Mouse (Mus musculus): Measurements from ENCODE around the gene Myl9. TPM values are rescaled to one million over a fixed set of nuclear protein-coding genes. Genes with fewer than 3 reads are reported as not detected.

Myl9 gene
- total RNA-seq, 1 experiment from 2014 or later = not detected

DNA sequence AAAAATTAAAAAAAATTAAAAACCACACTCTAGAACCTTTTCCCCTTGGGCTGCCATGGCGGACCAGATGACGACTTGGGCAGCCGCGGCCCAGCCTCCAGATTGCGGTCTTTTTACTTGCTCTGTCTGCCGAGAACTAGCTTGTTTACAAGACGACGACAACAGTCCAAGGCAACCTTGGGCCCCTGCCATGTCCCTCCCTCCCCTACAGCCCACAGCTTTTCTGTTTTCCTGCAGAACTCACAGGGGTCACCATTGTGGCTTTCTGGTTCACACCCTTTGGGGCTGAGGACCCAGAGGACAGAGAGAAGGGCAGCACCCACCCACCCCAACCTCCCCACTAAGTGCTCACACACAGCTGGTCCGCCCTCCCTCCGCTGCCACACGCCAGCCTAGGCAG, 12.1 kb upstream of the Myl9 start:
- no peak for ATAC-seq (replicated peaks; ENCODE audit: low read depth, poor library complexity, severe bottlenecking)

DNA sequence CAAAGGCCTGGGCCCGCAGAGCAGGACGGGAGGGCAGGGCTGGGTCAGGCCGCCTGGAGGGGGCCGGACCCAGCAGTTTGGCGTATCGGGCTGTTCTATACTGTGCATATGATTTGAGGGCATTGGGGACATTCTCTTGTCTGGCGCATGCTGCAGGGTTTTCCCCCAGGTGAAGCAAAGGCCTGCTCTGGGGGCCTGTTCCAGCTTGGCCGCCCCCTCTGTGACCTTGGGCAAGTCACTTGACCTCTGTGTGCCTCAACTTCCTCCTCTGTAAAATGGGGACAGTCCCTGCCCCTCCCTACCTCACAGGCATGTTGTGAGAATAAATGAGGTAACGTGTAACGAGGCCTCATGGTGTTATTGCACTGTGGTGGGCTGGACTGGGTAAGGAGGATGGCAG, 11.2 kb upstream of the Myl9 start:
- no peak for ATAC-seq (replicated peaks; ENCODE audit: low read depth, poor library complexity, severe bottlenecking)

DNA sequence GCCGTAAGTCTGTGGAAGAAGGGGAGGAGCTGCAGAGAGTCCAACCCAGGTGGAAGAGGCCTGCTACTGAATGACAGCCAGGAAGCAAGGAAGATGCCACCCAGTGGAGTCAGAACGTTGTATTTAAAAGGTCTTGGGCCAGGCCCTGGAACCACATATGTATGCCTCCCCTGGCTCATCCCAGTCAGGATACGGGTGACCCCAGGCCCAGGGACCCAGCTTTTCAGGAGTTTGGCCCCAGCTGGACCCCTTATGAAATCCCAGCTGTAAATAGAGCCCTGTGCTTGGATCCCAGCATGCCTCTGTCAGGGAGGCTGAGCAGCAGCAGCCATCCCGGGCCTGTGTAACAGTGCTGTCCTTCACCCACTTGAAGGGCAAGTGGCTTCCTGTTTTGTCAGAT, 10.5 kb upstream of the Myl9 start:
- ATAC-seq (replicated peaks; ENCODE audit: low read depth, poor library complexity, severe bottlenecking) = no peak

DNA sequence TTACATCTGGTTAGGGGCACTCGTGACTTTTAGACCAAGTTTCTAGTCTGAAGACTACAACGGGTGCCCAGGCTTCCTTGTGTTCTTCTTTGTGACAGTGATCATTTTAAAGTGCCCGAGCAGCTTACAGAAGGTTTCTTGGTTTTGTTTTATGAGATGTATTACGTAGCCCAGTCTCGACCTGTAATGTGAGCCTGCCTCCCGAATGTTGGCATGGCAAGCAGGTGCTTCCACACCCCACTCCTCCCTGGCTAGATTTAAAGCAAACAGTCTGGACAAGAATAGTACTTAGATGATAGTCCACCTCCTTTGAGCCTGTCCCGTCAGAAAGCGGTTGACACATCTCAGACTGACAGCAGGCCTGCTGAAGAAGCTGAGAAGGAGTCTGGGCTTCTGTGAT, 9.6 kb upstream of the Myl9 start:
- ATAC-seq (replicated peaks; ENCODE audit: low read depth, poor library complexity, severe bottlenecking) = no peak

DNA sequence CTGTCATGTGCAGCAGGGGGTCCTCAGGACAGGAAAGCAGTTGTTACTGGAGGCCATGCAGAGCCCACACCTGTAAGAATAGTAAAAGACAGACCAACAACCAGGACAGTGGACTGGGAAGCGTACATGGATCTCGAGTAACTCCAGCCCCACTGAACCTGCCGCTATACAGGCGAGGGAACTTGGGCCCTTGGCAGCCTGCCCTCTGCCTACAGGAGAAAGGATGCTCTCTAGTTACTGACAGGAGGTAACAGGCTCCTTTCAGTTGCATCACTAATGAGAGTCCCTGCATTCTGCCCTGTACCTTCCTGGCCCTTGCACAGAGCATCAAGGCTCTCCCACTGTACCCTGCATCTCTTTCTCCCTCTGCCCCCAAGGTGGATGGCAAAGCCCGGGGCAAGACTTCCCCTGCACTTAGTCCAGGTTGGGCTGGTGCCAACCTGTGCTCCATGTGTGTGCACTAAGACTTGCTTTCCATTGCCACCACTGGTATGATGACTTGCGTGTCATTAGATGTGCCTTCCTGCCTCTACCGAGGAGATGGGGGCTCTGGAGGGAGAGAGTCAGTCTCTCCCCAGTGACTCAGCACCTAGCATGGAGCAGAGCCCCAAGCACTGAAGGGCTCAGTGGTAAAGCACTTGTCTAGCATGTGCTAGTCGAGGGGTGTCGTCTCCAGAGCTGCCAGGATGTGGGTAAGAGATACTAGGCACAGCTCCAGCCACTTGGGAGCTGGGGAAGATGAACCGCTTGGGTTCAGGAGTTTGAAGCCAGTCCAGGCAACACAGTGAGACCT, 8.8 kb upstream of the Myl9 start:
- ATAC-seq (replicated peaks; ENCODE audit: low read depth, poor library complexity, severe bottlenecking) = peak; percentile 96

DNA sequence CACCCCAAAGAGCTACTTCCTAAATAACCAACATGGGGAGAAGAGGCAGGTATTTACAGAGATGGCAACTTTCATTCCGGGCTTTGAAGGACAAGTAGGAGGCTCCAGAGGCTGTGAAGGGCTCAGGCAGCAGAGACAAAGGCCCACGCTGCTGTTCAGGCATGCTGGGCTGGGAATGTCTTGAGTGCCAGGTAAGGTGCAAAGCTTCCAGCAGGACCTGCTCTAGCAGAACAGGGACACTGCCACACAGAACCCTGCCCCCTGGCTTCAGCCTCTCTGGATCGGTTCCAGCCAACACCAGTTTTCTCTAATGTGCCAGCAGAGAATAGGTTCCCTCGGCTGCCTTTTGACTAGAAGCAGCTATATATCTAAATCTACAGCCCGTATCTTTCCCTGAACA, 8.1 kb upstream of the Myl9 start:
- no peak for ATAC-seq (replicated peaks; ENCODE audit: low read depth, poor library complexity, severe bottlenecking)

DNA sequence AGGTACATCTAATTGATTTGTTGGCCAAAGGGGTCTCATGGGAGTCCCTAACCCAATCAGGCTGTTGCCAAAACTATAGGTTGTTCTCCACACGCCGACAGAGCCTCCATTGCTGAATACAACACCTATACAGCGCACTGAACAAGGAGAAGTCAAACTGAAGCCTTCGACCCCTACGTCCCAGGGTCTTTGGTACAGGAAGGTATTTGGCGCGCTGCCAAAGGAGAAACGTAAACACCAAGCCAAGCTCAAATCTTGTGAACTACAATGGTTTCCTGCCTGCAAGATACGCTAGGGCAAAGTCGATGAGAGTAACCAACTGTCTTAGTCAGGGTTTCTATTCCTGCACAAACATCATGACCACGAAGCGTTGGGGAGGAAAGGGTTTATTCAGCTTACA, 5.9 kb upstream of the Myl9 start:
- no peak for ATAC-seq (replicated peaks; ENCODE audit: low read depth, poor library complexity, severe bottlenecking)

DNA sequence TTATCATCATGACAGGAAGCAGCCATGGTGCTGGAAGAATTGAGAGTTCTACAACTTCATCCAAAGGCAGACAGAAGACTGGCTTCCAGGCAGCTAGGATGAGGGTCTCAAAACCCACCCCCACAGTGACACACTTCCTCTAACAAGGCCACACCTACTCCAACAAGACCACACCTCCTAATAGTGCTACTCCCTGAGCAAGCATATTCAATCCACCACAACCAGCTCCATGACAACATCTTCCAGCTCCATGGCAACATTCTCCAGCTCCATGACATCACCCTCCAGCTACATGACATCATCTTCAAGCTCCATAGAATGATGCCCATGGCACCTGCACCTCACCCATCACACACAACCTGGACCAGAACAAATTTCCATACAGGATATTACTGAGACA, 1.8 kb upstream of the Myl9 start:
- no peak for ATAC-seq (replicated peaks; ENCODE audit: low read depth, poor library complexity, severe bottlenecking)

DNA sequence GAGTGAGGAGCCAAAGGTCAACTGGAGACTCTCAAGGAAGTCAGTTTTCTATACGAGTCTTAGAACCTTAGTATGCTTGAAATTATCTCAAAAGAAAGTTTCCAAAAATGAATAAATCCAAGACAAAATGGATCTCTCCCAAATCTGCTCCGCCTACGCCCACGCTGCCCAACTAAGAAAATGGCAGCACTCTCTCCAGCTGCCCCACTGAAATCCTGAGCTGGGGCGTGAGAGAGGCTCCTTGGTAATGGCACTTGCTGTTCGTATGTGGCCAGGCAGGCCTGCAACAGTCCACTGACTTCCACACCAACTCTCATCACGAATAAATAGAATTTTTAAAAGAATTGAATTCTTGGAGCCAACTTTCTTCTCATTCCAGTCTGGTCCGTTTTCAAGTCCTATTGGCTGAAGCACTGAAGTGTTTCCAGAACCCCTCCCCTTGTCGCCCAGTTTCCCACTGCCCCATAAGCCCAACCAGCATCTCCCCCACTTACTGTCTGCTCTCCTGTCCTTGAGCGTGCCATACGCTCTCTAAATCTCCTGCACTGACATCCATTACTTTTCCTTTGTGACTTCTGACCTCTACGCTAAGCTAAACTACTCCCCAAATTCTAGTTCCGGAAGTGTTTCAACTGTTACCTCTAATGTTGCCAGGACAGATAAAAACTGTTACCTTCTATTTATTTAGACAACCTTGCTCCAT, 1.0 kb upstream of the Myl9 start:
- ATAC-seq (replicated peaks; ENCODE audit: low read depth, poor library complexity, severe bottlenecking) = no peak

DNA sequence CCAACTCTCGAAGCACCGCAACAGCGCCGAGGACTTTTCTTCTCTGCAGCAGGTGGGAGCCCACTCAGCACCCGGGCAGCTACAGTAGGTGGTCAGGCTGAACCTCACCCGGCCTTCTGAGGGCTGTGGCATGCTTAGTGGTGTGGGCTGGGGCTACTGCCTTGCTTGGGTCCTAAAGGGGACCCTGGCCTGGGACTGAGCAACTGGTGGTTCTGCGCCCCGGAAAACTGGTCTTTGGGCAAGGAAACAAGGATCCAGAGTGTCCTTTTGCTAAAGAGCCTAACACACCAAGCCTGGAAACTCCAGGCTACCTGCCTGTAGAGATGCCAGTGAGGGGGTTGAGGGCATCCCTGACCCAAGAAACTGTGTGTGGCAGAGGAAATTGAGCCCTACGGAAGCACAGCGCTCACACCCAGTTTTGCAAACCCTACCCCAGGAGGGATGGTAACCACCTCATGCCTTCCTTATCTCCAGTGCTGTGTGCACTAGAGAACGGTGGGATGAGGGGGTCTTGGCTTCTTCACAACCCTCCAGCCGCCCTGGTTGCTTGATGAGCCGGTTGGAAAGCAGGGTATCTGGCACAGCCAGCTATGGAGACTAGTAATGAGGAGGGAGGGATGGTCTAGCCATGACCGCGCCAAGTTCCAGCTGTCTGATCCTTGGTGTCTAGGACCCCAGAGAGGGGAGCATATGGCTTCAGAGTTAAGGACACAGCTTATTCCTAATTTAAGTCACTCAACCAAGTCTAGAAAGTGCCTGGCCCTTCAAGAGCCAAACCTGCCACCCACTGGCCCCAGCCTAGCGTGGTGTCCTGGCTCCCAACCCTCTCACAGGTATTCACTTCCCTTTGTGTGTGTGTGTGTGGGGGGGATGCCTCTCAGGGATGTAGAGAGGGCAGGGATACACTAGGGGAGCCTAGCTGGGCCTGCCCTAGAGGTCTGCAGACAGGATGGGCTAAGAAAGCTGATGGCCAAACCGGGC, 525 bp downstream of the Myl9 start:
- no peak for ATAC-seq (replicated peaks; ENCODE audit: low read depth, poor library complexity, severe bottlenecking)

DNA sequence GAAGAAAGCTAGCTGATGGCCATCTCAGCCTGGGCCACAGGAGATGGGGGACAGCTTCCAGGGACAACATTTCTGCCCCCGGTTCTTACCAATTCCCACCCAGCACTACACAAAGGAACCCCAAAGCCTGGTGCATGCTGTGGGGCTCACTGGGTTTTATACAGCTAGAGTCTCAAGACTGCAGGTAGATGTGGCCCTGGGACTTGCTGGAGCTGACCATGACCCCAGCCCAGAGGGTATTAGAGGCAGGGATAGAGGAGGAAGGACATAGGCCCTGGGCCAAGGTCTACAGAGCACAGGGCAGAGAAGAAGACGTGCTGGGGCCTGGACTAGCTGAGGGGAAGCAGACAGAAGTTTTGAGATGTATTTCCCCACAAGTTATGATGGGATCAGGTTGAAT, 1.7 kb downstream of the Myl9 start:
- ATAC-seq (replicated peaks; ENCODE audit: low read depth, poor library complexity, severe bottlenecking) = no peak

DNA sequence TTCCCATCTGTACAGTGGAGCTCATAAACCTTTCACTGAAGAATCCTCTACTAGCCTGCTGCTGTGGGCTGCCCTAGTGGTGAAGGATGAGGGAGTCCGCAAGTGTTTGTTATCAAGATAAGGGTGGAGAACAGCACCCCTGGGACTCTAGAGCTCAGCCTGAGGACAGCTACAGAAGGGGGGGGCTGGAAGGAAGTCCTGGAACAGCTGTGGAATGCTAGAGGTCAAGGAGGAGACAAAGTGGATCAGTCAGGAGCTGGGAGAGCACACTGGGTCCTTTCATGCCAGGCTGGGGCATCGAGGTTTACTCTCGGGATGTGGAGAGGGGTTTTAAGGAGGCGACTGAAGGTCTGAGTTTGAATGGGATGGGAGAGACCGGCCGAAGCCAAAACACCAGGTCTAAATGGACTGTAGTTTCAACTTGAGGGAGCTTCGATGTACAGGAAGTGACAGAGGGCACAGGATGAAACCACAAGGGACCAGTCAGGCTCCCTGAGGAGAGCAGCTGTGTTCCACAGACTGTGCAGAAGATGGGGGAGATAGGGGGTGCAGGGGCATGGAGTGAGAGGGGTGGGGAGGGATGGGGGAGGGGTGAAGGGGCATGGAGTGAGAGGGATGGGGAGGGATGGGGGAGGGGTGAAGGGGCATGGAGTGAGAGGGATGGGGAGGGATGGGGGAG, 2.2 kb downstream of the Myl9 start:
- peak; percentile 40; the same call in 1 of the 2 replicates for ATAC-seq (replicated peaks; ENCODE audit: low read depth, poor library complexity, severe bottlenecking)

DNA sequence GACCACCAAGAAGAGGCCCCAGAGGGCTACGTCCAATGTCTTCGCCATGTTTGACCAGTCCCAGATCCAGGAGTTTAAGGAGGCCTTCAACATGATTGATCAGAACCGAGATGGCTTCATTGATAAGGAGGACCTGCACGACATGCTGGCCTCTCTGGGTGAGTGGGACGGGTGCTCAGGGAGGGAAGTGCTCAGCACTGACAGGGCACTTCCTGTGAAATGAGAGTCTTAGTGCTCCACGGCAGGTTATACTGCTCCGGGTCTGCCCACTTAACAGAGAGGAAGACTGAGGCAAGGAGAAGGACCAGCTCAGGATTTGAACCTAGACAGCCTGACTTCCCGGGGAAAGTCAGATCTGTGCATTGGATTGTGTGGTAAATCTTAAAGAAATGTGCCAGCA, 3.4 kb downstream of the Myl9 start:
- no peak for ATAC-seq (replicated peaks; ENCODE audit: low read depth, poor library complexity, severe bottlenecking)

DNA sequence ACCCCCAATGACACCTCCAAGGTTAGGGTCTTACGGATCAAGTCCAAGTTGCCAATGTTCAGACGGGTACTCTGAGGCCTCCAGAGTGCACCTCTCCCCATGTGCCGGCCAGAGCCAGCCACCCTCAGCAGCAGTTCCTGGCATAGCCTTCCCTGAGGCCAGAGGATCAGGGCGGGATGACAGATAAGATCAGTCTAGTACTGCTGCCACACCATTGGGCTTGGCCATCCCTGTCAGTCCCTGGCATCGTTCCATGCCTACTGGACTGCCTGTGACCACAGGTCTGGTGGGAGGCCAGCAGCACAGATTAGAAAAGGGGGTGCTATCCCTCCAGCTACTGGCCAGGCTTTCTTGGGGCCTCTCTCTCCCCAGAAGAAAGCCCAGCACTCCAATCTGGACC, 3.8 kb downstream of the Myl9 start:
- ATAC-seq (replicated peaks; ENCODE audit: low read depth, poor library complexity, severe bottlenecking) = no peak

DNA sequence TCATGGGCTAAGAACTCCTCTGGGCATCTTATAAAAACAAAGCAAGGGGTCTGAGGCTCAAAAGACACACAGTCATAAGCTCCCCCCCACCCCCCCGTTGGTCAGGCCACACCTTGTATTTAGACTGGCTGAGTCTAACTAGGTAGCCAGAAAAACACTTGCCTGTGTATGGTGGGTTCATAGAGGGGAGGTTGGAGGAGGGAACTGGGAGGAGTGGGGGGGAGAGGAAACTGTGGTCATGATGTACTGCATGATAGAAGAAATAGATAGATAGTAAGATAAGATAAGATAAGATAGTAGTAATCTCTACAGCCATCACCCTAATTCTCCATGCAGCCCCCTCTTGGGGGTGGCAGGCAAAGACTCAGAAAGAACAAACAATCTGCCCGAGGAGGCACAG, 4.3 kb downstream of the Myl9 start:
- ATAC-seq (replicated peaks; ENCODE audit: low read depth, poor library complexity, severe bottlenecking) = no peak

DNA sequence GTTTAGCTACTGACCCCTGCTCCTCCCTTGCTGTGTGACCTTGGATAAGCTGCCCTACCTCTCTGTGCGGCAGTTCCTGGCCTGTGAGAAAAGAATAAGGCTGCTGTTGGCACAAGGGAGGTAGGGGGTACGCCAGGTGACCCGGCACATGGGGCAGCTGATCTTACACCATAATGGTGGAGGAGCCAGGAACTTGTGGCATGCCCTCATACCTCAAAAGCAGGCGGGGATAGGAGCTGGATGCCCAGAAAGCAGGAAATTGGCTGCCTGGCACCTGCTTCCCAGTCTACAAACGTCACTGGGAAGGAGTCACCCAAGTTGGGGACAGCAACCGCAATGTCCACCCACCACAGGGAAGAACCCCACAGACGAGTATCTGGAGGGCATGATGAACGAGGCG, 4.9 kb downstream of the Myl9 start:
- ATAC-seq (replicated peaks; ENCODE audit: low read depth, poor library complexity, severe bottlenecking) = no peak

DNA sequence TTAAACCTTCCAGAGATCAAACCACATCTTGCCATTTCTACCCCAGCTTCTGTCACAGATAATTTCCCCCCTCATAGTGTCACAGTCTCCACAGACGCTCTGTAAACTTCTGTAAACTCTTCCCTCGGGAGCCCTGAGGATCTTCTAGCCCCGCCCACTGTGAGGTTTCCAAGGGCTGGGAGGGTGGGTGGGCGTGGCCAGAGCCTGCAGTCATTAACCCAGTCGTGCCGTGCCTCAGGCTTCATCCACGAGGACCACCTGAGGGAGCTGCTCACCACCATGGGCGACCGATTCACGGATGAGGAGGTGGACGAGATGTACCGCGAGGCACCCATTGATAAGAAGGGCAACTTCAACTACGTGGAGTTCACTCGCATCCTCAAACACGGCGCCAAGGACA, 5.5 kb downstream of the Myl9 start:
- no peak for ATAC-seq (replicated peaks; ENCODE audit: low read depth, poor library complexity, severe bottlenecking)

DNA sequence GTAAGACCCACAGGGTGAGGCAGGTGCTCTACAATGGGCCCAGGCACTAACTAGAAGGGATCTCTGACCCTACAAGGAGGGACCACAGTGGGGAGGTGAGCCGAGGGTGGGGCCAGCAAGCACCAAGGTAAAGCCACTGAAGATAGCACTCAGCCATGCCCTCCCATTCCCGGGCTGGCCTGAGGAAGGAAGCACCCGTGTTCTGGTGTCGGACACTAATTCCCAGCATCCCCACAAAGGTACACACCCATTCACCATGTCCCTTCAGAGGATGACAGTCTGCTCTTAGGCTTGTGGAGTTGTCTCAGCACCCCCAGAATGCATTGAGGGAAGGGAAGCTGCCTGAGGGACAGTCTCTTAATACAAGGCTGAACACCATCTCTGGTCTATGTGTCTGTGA, 6.1 kb downstream of the Myl9 start:
- no peak for ATAC-seq (replicated peaks; ENCODE audit: low read depth, poor library complexity, severe bottlenecking)

DNA sequence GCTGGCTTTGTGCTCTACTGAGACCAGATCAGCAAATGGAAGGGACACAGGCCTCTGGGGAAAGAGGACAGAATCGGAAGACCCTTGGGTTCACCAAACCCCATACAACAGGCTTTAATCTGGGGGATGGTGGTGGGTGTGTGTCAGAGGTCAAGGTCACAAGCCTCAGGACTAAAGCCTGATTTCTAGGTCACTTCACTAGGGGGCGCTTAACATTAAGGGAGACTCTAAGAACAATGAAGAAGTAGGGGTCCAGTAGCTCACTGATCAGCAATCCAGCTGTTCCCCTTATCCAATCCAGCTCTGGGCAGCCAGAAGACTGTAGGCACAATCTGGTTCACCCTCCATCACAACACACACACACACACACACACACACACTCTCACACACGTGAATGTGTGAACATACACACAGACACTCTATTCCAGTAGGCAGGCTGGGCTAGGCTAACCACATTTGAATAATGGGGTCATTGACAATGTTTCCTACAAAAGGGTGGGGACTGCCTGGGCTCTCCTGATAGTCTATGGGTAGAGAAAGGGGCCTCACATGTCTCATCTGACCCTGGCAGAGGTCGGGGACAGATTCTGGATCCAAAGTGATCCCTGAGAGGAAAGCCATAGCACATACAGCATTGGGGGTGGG, 6.7 kb downstream of the Myl9 start:
- ATAC-seq (replicated peaks; ENCODE audit: low read depth, poor library complexity, severe bottlenecking) = 0 out of 2 replicates have a peak, but pooled peaks have one; percentile 1
